Mouse (Mus musculus) midbrain, embryonic 11.5 days (tissue): ENCODE results near the gene Gm10401. TPM values are rescaled to one million over a fixed set of nuclear protein-coding genes. Genes with fewer than 3 reads are reported as not detected.
"Not testable (repeated sequence)": the region's sequence is repeated elsewhere in the genome, so short reads cannot be mapped to it uniquely, and the experiment has no call there.

Experiments
- ATAC-seq: fragments of 200-750 bp; cut with Nextera tagmentation; 2 replicates; pipeline ENCODE4 v1.8.0; 2017; ENCODE audit warnings: moderate TSS enrichment, moderate library complexity; ENCODE audit not compliant: low FRiP score
- DNase-seq: peaks from one replicate; pipeline ENCODE4 v3.0.0; 2015; ENCODE audit warnings: low spot score; ENCODE audit errors: missing footprints
- H3K27ac ChIP-seq: fragments of 300-500 bp; sonication (generic); 2 replicates; pipeline ENCODE4 v1.5.1; 2014; ENCODE audit warnings: low read depth, low read length
- H3K27me3 ChIP-seq: fragments of 300-500 bp; sonication (generic); 2 replicates; pipeline ENCODE4 v1.6.1; 2014; ENCODE audit warnings: mild to moderate bottlenecking, low read length, moderate library complexity, mixed read lengths; ENCODE audit not compliant: control insufficient read depth, insufficient read depth
- H3K36me3 ChIP-seq: fragments of 300-500 bp; sonication (generic); 2 replicates; pipeline ENCODE4 v1.6.1; 2014; ENCODE audit warnings: mild to moderate bottlenecking, low read length, moderate library complexity, mixed read lengths; ENCODE audit not compliant: control insufficient read depth, insufficient read depth
- H3K4me1 ChIP-seq: fragments of 300-500 bp; sonication (generic); 2 replicates; pipeline ENCODE4 v1.6.1; 2014; ENCODE audit warnings: low read length; ENCODE audit not compliant: control insufficient read depth, insufficient read depth
- H3K4me2 ChIP-seq: fragments of 300-500 bp; sonication (generic); 2 replicates; pipeline ENCODE4 v1.6.1; 2014; ENCODE audit warnings: mild to moderate bottlenecking, moderate library complexity
- H3K4me3 ChIP-seq: fragments of 300-500 bp; sonication (generic); 2 replicates; pipeline ENCODE4 v1.5.1; 2014; ENCODE audit warnings: low read depth, low read length
- H3K9ac ChIP-seq: fragments of 300-500 bp; sonication (generic); 2 replicates; pipeline ENCODE4 v1.6.1; 2014; ENCODE audit warnings: low read length
- H3K9me3 ChIP-seq: fragments of 300-500 bp; sonication (generic); 2 replicates; pipeline ENCODE4 v1.6.1; 2016; ENCODE audit warnings: low read length; ENCODE audit not compliant: control insufficient read depth
- WGBS: fragments of 180-500 bp; shearing (Covaris S2); extraction: QIAGEN DNeasy Blood & Tissue Kit; methylation state at CpG from one replicate; pipeline ENCODE4 v1.1.7; 2014; 5-methylcytosine and 5-hydroxymethylcytosine counted together
- polyA plus RNA-seq: library from polyadenylated mRNA; unstranded; fragments of >200 nt; fragmentation: Nextera tagmentation; extraction: Ambion mirVana; gene quantifications from 2 replicates; pipeline ENCODE4 v1.2.1, GENCODE M21; 2014

The Gm10401 gene
- polyA plus RNA-seq, 1 experiment from 2014 or later: 26.6 TPM

DNA sequence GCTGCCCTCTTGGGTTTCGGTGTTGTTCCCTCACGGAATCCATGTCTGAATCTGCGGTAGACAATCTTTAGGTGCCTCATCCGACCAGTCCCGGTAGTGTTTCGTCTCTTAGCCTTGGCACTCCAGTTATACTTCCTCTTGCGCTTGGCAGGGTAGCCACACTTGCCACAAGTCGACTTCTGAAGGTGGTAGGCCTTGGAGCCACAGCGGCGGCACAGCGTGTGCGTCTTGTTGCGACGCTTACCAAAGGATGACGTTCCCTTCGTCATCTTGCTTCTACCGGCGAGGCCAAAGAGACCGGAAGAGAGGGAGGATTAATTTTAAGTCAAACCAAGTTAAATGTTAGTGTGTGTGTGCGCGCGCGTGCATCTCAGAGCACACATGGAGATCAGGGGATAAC lies 5.2 kb upstream of the Gm10401 start:
- not testable (repeated sequence) for H3K9ac ChIP-seq, H3K4me1 ChIP-seq, H3K36me3 ChIP-seq, DNase-seq, H3K4me2 ChIP-seq, H3K4me3 ChIP-seq, H3K27ac ChIP-seq, ATAC-seq, H3K27me3 ChIP-seq, H3K9me3 ChIP-seq
- WGBS: 98% methylated on average over 23 of the region's 23 CpGs

DNA sequence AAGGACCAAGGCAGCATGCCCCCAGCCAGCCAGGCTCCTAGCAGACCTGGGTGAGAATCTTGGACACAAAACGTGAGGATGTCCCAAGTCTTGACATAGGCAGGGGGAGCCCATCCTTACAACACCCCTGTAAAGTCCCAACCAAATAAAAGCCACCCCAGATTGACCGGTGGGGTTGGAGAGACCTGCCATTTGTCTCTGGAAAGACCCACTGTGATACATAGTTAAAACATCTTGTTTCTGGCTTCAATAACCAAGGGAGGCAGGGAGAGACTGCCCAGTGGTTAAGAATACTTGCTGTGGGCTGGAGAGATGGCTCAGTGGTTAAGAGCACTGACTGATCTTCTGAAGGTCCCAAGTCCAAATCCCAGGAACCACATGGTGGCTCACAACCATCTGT lies 4.1 kb upstream of the Gm10401 start:
- H3K4me3 ChIP-seq: no peak overlapping the region
- ATAC-seq (no peak), DNase-seq (peak; percentile 72)
- no peaks in the 10 kb centered on the region for H3K9me3 ChIP-seq
- H3K36me3 ChIP-seq: no peaks in the 10 kb centered on the region
- no peak overlapping the region for H3K4me2 ChIP-seq
- no peaks in the 10 kb centered on the region for H3K4me1 ChIP-seq
- WGBS: 84% methylated on average over 2 of the region's 2 CpGs
- no peak overlapping the region for H3K9ac ChIP-seq
- H3K27me3 ChIP-seq: no peaks in the 10 kb centered on the region
- no peak overlapping the region for H3K27ac ChIP-seq

DNA sequence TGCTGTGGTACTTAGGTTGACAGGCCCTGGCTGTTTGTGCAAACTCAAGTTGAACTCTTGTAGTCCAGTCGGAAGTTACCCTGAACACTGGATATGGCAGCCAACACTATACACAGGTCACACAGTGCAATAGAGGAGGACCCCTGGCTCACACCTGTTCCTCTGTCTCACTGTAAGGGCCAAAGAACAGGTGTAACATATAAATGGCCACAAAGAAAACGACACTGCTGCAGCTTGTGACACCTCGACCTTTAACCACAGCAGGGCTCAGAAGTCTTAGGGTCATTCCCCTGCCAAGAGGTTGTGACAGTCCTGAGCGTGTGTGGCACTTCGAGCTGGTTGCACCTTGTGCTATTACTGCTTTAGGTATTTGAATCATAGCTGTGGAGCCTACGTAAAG lies 2.4 kb upstream of the Gm10401 start:
- Histone ChIP-seq H3K4me1 (no peaks in the 10 kb centered on the region), H3K27ac (no peak overlapping the region), H3K4me2 (no peak overlapping the region), H3K9ac (no peak overlapping the region), H3K36me3 (peaks cover 14% of the 10 kb centered on the region), H3K9me3 (no peaks in the 10 kb centered on the region), H3K27me3 (no peaks in the 10 kb centered on the region), H3K4me3 (no peak overlapping the region)
- ATAC-seq (no peak), DNase-seq (peak; percentile 78)
- 89% methylated on average over 6 of the region's 6 CpGs for WGBS

DNA sequence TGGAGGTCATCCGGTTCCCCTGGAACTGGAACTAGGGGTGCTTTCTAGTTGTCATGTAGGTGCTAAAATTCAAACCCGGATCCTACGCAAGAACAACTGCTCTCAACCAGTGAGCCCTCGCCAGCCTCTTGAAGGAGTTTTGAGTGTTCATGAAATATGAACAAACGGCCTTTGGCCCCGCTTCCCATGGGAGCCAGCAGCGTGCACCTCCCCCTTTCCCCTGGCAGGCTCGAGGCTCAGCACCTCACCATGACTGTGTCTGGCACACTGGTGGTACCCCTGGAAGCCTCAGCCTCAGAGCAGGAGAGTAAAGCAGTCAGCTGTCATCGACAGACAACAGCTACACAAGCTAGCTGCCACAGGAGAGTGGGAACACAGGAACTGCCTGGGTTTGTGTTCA lies 1.9 kb upstream of the Gm10401 start:
- WGBS: 92% methylated on average over 9 of the region's 9 CpGs
- Histone ChIP-seq H3K4me2 (no peak overlapping the region), H3K9me3 (no peaks in the 10 kb centered on the region), H3K27ac (no peak overlapping the region), H3K27me3 (no peaks in the 10 kb centered on the region), H3K36me3 (peaks cover 18% of the 10 kb centered on the region), H3K4me1 (no peaks in the 10 kb centered on the region), H3K4me3 (no peak overlapping the region), H3K9ac (no peak overlapping the region)
- ATAC-seq: no peak
- no peak for DNase-seq

DNA sequence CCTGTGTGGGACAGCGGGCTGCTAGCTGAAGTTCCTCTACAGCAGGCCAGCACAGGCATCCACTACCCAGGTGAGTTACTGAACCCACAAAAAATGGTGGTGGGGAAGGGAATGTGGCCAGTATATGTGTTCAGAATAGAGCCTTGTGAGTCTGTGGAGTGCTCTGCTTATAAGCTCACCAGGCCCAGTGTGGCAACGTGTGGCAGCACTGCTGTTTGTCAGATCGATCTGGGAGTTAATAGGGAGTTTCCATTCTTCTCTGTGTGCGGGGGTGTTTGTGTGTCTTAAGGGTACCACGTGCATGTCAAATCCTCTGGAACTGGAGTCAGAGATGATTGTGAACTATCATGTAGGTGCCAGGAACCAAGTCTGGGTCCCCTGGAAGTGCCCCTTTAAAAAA lies 1.4 kb upstream of the Gm10401 start:
- Histone ChIP-seq H3K9ac (no peak overlapping the region), H3K4me1 (no peaks in the 10 kb centered on the region), H3K27me3 (no peaks in the 10 kb centered on the region), H3K9me3 (no peaks in the 10 kb centered on the region), H3K36me3 (peaks cover 19% of the 10 kb centered on the region), H3K4me2 (no peak overlapping the region), H3K27ac (no peak overlapping the region), H3K4me3 (no peak overlapping the region)
- WGBS: 86% methylated on average over 5 of the region's 5 CpGs
- DNase-seq (peak; percentile 79), ATAC-seq (no peak)

DNA sequence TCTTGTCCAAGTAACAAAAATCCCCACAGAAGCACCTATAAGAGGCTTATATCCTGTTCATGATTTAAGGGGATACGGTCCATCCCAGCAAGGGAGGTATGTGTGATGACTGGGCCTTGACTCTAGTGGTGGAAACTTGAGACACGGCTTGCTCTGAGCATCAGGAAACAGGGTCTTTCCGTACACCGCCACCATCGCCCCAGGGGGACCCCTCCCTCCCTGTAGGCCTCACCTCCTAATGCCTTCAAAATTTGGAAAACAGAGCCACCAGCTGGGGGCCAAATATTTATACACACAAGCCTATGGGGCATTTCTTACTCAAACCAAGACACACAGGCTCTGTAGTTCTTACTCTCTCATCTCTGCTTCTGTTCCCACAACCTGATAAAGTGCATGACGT lies 6.3 kb downstream of the Gm10401 start:
- Histone ChIP-seq H3K27ac (no peak overlapping the region), H3K4me1 (no peaks in the 10 kb centered on the region), H3K9me3 (no peaks in the 10 kb centered on the region), H3K4me3 (no peak overlapping the region), H3K36me3 (peaks cover 37% of the 10 kb centered on the region), H3K27me3 (no peaks in the 10 kb centered on the region), H3K9ac (no peak overlapping the region), H3K4me2 (no peak overlapping the region)
- DNase-seq (no peak), ATAC-seq (no peak)
- 88% methylated on average over 6 of the region's 6 CpGs for WGBS

DNA sequence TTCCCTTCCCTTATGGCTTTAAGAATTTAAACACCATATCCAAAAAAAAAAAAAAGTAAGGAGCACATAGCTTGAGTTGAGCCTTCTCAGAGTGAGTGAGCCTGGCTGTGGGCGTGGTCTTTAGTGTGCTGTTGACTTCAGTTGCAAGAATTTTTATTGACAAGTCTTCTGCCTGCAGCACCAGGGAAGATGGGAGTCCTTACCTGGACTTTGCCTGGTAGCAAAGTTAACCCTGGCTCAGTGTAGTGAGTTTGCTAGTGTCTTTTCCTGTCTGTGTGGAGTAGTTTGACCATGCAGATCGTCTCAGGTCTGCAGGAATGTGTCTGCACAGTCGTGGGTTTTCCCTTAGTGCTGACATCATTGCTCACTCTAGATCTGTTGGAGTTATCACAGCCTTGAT lies 7.1 kb downstream of the Gm10401 start:
- H3K4me2 ChIP-seq: no peak overlapping the region
- no peak overlapping the region for H3K27ac ChIP-seq
- no peak overlapping the region for H3K4me3 ChIP-seq
- no peaks in the 10 kb centered on the region for H3K9me3 ChIP-seq
- ATAC-seq (no peak), DNase-seq (no peak)
- 86% methylated on average over 3 of the region's 3 CpGs for WGBS
- no peak overlapping the region for H3K9ac ChIP-seq
- no peaks in the 10 kb centered on the region for H3K4me1 ChIP-seq
- peaks cover 30% of the 10 kb centered on the region for H3K36me3 ChIP-seq
- H3K27me3 ChIP-seq: no peaks in the 10 kb centered on the region

DNA sequence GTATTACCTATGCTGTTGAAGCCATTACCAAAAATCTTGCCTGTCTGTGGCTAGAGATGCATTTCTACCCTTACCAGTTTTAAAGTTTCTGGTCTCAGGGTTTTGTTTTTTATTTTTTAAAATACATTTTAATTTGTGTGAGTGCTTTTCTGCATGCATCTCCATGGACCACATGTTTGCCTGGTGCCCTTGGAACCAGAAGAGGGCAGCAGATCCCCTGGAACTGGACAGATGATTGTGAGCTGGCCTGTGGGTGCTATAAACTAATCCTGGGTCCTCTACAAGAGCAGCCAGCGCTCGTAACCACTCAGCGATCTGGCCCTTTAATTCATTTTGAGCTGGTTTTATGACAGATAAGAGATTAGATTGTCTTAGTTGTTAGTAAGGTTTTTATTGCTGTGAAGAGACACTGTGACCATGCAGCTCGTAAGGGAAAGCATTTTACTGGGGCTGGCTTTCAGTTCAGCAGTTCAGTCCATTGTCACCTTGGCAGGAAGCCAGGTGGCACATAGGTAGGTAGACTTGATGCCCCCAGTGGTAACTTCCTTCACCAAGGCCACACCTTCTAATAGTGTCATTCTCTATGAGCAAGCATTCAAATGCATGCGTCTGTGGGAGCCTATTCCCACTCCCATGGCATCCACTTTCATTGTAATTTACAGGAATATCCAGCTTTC lies 8.4 kb downstream of the Gm10401 start:
- WGBS: 93% methylated on average over 5 of the region's 5 CpGs
- H3K4me3 ChIP-seq: no peak overlapping the region
- ATAC-seq: no peak

DNA sequence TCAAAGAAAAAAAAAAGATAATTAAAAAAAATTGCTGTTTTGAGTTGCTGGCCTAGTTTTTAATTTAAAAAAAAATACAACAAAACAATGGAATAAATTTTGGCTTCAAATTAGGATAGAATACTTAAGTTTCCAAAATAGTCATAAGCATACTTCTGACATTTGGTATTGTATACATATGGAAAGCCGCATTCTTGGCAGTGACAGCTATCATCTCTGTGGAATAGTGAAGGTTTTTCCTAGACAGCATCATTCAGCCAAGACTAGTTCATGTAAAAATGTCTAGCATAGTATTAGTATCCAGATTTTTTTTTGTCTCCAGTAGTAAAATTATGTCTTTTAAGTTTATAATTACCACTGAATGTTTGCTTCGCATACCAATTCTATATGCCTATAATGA lies 12.4 kb downstream of the Gm10401 start:
- WGBS: 100% methylated on average over 2 of the region's 2 CpGs

More for the DNA sequence above, 8.4 kb downstream of the Gm10401 start:
- Histone ChIP-seq H3K4me2 (no peak overlapping the region), H3K9me3 (no peaks in the 10 kb centered on the region), H3K9ac (no peak overlapping the region), H3K36me3 (peaks cover 21% of the 10 kb centered on the region), H3K27me3 (no peaks in the 10 kb centered on the region), H3K27ac (no peak overlapping the region), H3K4me1 (no peaks in the 10 kb centered on the region)
- DNase-seq: no peak

More for the DNA sequence above, 12.4 kb downstream of the Gm10401 start:
- ATAC-seq: no peak
- peaks cover 23% of the 10 kb centered on the region for H3K36me3 ChIP-seq
- H3K4me3 ChIP-seq: no peak overlapping the region
- H3K4me1 ChIP-seq: no peaks in the 10 kb centered on the region
- H3K27ac ChIP-seq: no peak overlapping the region
- DNase-seq: no peak
- no peak overlapping the region for H3K4me2 ChIP-seq
- no peaks in the 10 kb centered on the region for H3K27me3 ChIP-seq
- no peak overlapping the region for H3K9ac ChIP-seq
- no peaks in the 10 kb centered on the region for H3K9me3 ChIP-seq
